Mouse (Mus musculus) cortical plate, adult 2 months (tissue): Measurements from ENCODE around the gene Tfb2m.

ENCODE experiments used
- CTCF ChIP-seq: fragments of 200-500 bp; IDR thresholded peaks from 2 replicates; pipeline ENCODE4 v1.5.1; 2011; ENCODE audit warnings: mild to moderate bottlenecking, control low read depth, low read length; ENCODE audit not compliant: insufficient read depth; ENCODE audit errors: extremely low read depth
- POLR2A ChIP-seq: fragments of 200-500 bp; IDR thresholded peaks from 2 replicates; pipeline ENCODE4 v1.6.1; 2011; ENCODE audit warnings: mild to moderate bottlenecking, low read length, control low read depth; ENCODE audit not compliant: insufficient read depth; ENCODE audit errors: extremely low read depth

- no peak for TF ChIP-seq POLR2A
- TF ChIP-seq CTCF: no peak
Observed at GRCm38 (mm10) chr1:179480862-179481261, 65.2 kb downstream of the Tfb2m start.
